Mouse (Mus musculus): ENCODE measurements around the gene Tcf20. TPM values are rescaled to one million over a fixed set of nuclear protein-coding genes. Genes with fewer than 3 reads are reported as not detected.
A peak's percentile ranks its signal among the peaks of the same experiment; 100 is the strongest.

Gene Tcf20
- polyA plus RNA-seq, 1 experiment = 20.0 TPM

- Histone ChIP-seq H3K4me1 (ENCODE audit: control insufficient read depth, insufficient read depth, insufficient read length, low read length) (peaks cover 6% of the 10 kb centered on the region), H3K27ac (ENCODE audit: insufficient read depth, low read depth, low read length) (0 out of 2 replicates have a peak overlapping the region, but pooled peaks have one; percentile 2), H3K36me3 (ENCODE audit: control insufficient read depth, insufficient read depth, low read length) (no peaks in the 10 kb centered on the region), H3K27me3 (ENCODE audit: control insufficient read depth, insufficient read depth, low read length) (no peaks in the 10 kb centered on the region), H3K4me3 (ENCODE audit: low read depth, low read length) (no peak overlapping the region)
- TF ChIP-seq POLR2A (IDR thresholded peaks at IDR 0.05; ENCODE audit: low read depth, low read length) = no peak
- no peak for TF ChIP-seq CTCF (IDR thresholded peaks at IDR 0.05; ENCODE audit: extremely low read depth, insufficient read length, insufficient replicate concordance, low read depth, low read length)
- 77% methylated on average over 11 of the region's 11 CpGs for WGBS
These were observed 42.4 kb upstream of the Tcf20 start for GRCm38 (mm10) chr15:83029725-83030718.

GRCm38 (mm10) chr15:83026129-83026528 lies 38.5 kb upstream of the Tcf20 start:
- H3K36me3 ChIP-seq (ENCODE audit: control insufficient read depth, insufficient read depth, low read length) = no peaks in the 10 kb centered on the region

GRCm38 (mm10) chr15:83025041-83025760 lies 37.5 kb upstream of the Tcf20 start:
- TF ChIP-seq POLR2A (IDR thresholded peaks at IDR 0.05; ENCODE audit: low read depth, low read length) (no peak), CTCF (IDR thresholded peaks at IDR 0.05; ENCODE audit: extremely low read depth, insufficient read length, insufficient replicate concordance, low read depth, low read length) (no peak)
- H3K27me3 ChIP-seq (ENCODE audit: control insufficient read depth, insufficient read depth, low read length) = no peaks in the 10 kb centered on the region
- no peaks in the 10 kb centered on the region for H3K36me3 ChIP-seq (ENCODE audit: control insufficient read depth, insufficient read depth, low read length)
- H3K4me3 ChIP-seq (ENCODE audit: low read depth, low read length) = no peak overlapping the region
- peaks cover 9% of the 10 kb centered on the region for H3K4me1 ChIP-seq (ENCODE audit: control insufficient read depth, insufficient read depth, insufficient read length, low read length)
- 23% methylated on average over 25 of the region's 25 CpGs for WGBS
- H3K27ac ChIP-seq (ENCODE audit: insufficient read depth, low read depth, low read length) = no peak overlapping the region

More at GRCm38 (mm10) chr15:83026129-83026528, 38.5 kb upstream of the Tcf20 start:
- TF ChIP-seq POLR2A (IDR thresholded peaks at IDR 0.05; ENCODE audit: low read depth, low read length) (no peak), CTCF (IDR thresholded peaks at IDR 0.05; ENCODE audit: extremely low read depth, insufficient read length, insufficient replicate concordance, low read depth, low read length) (no peak)
- peaks cover 9% of the 10 kb centered on the region for H3K4me1 ChIP-seq (ENCODE audit: control insufficient read depth, insufficient read depth, insufficient read length, low read length)
- WGBS = 68% methylated on average over 8 of the region's 8 CpGs
- no peaks in the 10 kb centered on the region for H3K27me3 ChIP-seq (ENCODE audit: control insufficient read depth, insufficient read depth, low read length)
- H3K4me3 ChIP-seq (ENCODE audit: low read depth, low read length) = no peak overlapping the region
- no peak overlapping the region for H3K27ac ChIP-seq (ENCODE audit: insufficient read depth, low read depth, low read length)

GRCm38 (mm10) chr15:83022947-83023346 lies 35.3 kb upstream of the Tcf20 start:
- Histone ChIP-seq H3K4me3 (ENCODE audit: low read depth, low read length) (no peak overlapping the region), H3K4me1 (ENCODE audit: control insufficient read depth, insufficient read depth, insufficient read length, low read length) (peaks cover 9% of the 10 kb centered on the region), H3K27me3 (ENCODE audit: control insufficient read depth, insufficient read depth, low read length) (no peaks in the 10 kb centered on the region), H3K36me3 (ENCODE audit: control insufficient read depth, insufficient read depth, low read length) (no peaks in the 10 kb centered on the region), H3K27ac (ENCODE audit: insufficient read depth, low read depth, low read length) (no peak overlapping the region)
- TF ChIP-seq CTCF (IDR thresholded peaks at IDR 0.05; ENCODE audit: extremely low read depth, insufficient read length, insufficient replicate concordance, low read depth, low read length) (no peak), POLR2A (IDR thresholded peaks at IDR 0.05; ENCODE audit: low read depth, low read length) (no peak)
- WGBS = 78% methylated on average over 8 of the region's 8 CpGs

GRCm38 (mm10) chr15:83010990-83011664 lies 23.5 kb upstream of the Tcf20 start:
- TF ChIP-seq POLR2A (IDR thresholded peaks at IDR 0.05; ENCODE audit: low read depth, low read length) (no peak; the same call in 1 of the 2 replicates), CTCF (IDR thresholded peaks at IDR 0.05; ENCODE audit: extremely low read depth, insufficient read length, insufficient replicate concordance, low read depth, low read length) (no peak)
- Histone ChIP-seq H3K4me1 (ENCODE audit: control insufficient read depth, insufficient read depth, insufficient read length, low read length) (peaks cover 9% of the 10 kb centered on the region), H3K4me3 (ENCODE audit: low read depth, low read length) (no peak overlapping the region), H3K36me3 (ENCODE audit: control insufficient read depth, insufficient read depth, low read length) (no peaks in the 10 kb centered on the region), H3K27ac (ENCODE audit: insufficient read depth, low read depth, low read length) (no peak overlapping the region), H3K27me3 (ENCODE audit: control insufficient read depth, insufficient read depth, low read length) (no peaks in the 10 kb centered on the region)
- WGBS = 78% methylated on average over 15 of the region's 15 CpGs

GRCm38 (mm10) chr15:83010423-83010822 lies 22.8 kb upstream of the Tcf20 start:
- Histone ChIP-seq H3K36me3 (ENCODE audit: control insufficient read depth, insufficient read depth, low read length) (no peaks in the 10 kb centered on the region), H3K4me1 (ENCODE audit: control insufficient read depth, insufficient read depth, insufficient read length, low read length) (peaks cover 9% of the 10 kb centered on the region), H3K27ac (ENCODE audit: insufficient read depth, low read depth, low read length) (no peak overlapping the region), H3K4me3 (ENCODE audit: low read depth, low read length) (no peak overlapping the region), H3K27me3 (ENCODE audit: control insufficient read depth, insufficient read depth, low read length) (no peaks in the 10 kb centered on the region)
- 86% methylated on average over 8 of the region's 8 CpGs for WGBS
- TF ChIP-seq POLR2A (IDR thresholded peaks at IDR 0.05; ENCODE audit: low read depth, low read length) = no peak
- no peak for TF ChIP-seq CTCF (IDR thresholded peaks at IDR 0.05; ENCODE audit: extremely low read depth, insufficient read length, insufficient replicate concordance, low read depth, low read length)

Data from small intestine, adult 2 months (tissue).